Mouse (Mus musculus) CH12.LX (cell line): ENCODE measurements at regions not wholly inside any gene's neighbourhood (a gene's known extent, or its start where the extent isn't known, plus 50 kb on each side); places are given as distances from the start of the nearest gene placed in this dataset.

Experiments used
- DNase-seq: peaks from one replicate; pipeline ENCODE4 v3.0.0-alpha.2; 2013; ENCODE audit errors: extremely low read depth
- H3K27ac ChIP-seq: 2 replicates; pipeline ENCODE4 v1.5.1; 2012; ENCODE audit warnings: low read depth, mild to moderate bottlenecking, control low read depth, moderate library complexity; ENCODE audit not compliant: insufficient read depth
- H3K27me3 ChIP-seq: replicated peaks from 2 replicates; pipeline ENCODE3; 2012; ENCODE audit warnings: inconsistent platforms
- H3K36me3 ChIP-seq, 2 experiments: replicated peaks in 1 of 2; 2 replicates each; pipeline versions ENCODE3 to v1.6.1; 2012; ENCODE audit warnings: inconsistent platforms in 1 of 2, low read length in 1 of 2, mild to moderate bottlenecking in 1 of 2, mixed read lengths in 1 of 2, moderate library complexity in 1 of 2; ENCODE audit not compliant: control insufficient read depth in 1 of 2, insufficient read depth in 1 of 2
- H3K4me1 ChIP-seq, 2 experiments: 2 replicates each; pipeline ENCODE4 v1.6.1; 2012; ENCODE audit warnings: inconsistent platforms in 1 of 2, moderate library complexity in 1 of 2; ENCODE audit not compliant: insufficient read depth in 2 of 2, control insufficient read depth in 1 of 2
- H3K4me2 ChIP-seq: 2 replicates; pipeline ENCODE4 v1.6.1; 2012; ENCODE audit warnings: low read depth, mild to moderate bottlenecking, control low read depth; ENCODE audit not compliant: poor library complexity, insufficient read depth, severe bottlenecking
- H3K4me3 ChIP-seq, 3 experiments: fragments of 150-350 bp in 1 of 3; sonication (generic) in 1 of 3; replicated peaks in 1 of 3; 2 replicates each; pipeline versions ENCODE3 to v1.5.1; 2011 to 2012; ENCODE audit warnings: low read depth in 2 of 3, low read length in 2 of 3, mild to moderate bottlenecking in 2 of 3, moderate library complexity in 2 of 3, control low read depth in 1 of 3, improper control_type of control experiment in 1 of 3, inconsistent platforms in 1 of 3, mixed read lengths in 1 of 3; ENCODE audit not compliant: poor library complexity in 1 of 3
- H3K79me2 ChIP-seq: replicated peaks from 2 replicates; pipeline ENCODE4 v1.6.1; 2012; ENCODE audit warnings: mild to moderate bottlenecking, moderate library complexity; ENCODE audit not compliant: control insufficient read depth, poor library complexity, insufficient read depth, severe bottlenecking; ENCODE audit errors: extremely low read depth
- H3K9ac ChIP-seq: 2 replicates; pipeline ENCODE4 v1.6.1; 2012; ENCODE audit warnings: low read depth, mild to moderate bottlenecking, control low read depth, moderate library complexity; ENCODE audit not compliant: insufficient read depth
- H3K9me3 ChIP-seq: replicated peaks from 2 replicates; pipeline ENCODE3; 2012; ENCODE audit warnings: low read length, inconsistent platforms, mixed read lengths
- E2F4 ChIP-seq: IDR thresholded peaks from 2 replicates; pipeline ENCODE4 v1.6.1; 2011; ENCODE audit warnings: low read depth, low read length, improper control_type of control experiment; ENCODE audit not compliant: insufficient replicate concordance
- ELF1 ChIP-seq: IDR thresholded peaks from 2 replicates; pipeline ENCODE4 v1.6.1; 2014; ENCODE audit warnings: low read depth, mild to moderate bottlenecking, inconsistent platforms, low read length, improper control_type of control experiment
- EP300 ChIP-seq: IDR thresholded peaks from 2 replicates; pipeline ENCODE4 v1.6.1; 2011; ENCODE audit warnings: low read length, improper control_type of control experiment
- HCFC1 ChIP-seq: IDR thresholded peaks from 2 replicates; pipeline ENCODE4 v1.6.1; 2012; ENCODE audit warnings: low read depth, mild to moderate bottlenecking, inconsistent platforms, low read length, improper control_type of control experiment
- IRF4 ChIP-seq: IDR thresholded peaks from 2 replicates; pipeline ENCODE4 v1.6.1; 2014; ENCODE audit warnings: low read depth, mild to moderate bottlenecking, inconsistent platforms, low read length, improper control_type of control experiment
- JUN ChIP-seq: IDR thresholded peaks from 2 replicates; pipeline ENCODE4 v1.6.1; 2011; ENCODE audit warnings: low read depth, mild to moderate bottlenecking, low read length, improper control_type of control experiment, moderate library complexity; ENCODE audit not compliant: insufficient read depth
- MAZ ChIP-seq: IDR thresholded peaks from 2 replicates; pipeline ENCODE4 v1.6.1; 2012; ENCODE audit warnings: low read depth, mild to moderate bottlenecking, inconsistent platforms, low read length, improper control_type of control experiment, moderate library complexity
- MEF2A ChIP-seq: IDR thresholded peaks from 2 replicates; pipeline ENCODE4 v1.6.1; 2014; ENCODE audit warnings: low read depth, mild to moderate bottlenecking, inconsistent platforms, low read length, improper control_type of control experiment, borderline replicate concordance
- MXI1 ChIP-seq: IDR thresholded peaks from 2 replicates; pipeline ENCODE4 v1.6.1; 2011; ENCODE audit warnings: mild to moderate bottlenecking, low read depth, low read length, improper control_type of control experiment
- MYC ChIP-seq: IDR thresholded peaks from 2 replicates; pipeline ENCODE4 v1.6.1; 2011; ENCODE audit warnings: low read depth, mild to moderate bottlenecking, improper control_type of control experiment, low read length
- NELFE ChIP-seq: IDR thresholded peaks from 2 replicates; pipeline ENCODE4 v1.6.1; 2011; ENCODE audit warnings: low read depth, low read length, improper control_type of control experiment
- NRF1 ChIP-seq: IDR thresholded peaks from 2 replicates; pipeline ENCODE4 v1.6.1; 2014; ENCODE audit warnings: low read depth, mild to moderate bottlenecking, inconsistent platforms, low read length, improper control_type of control experiment, moderate library complexity
- PAX5 ChIP-seq: IDR thresholded peaks from 2 replicates; pipeline ENCODE4 v1.6.1; 2012; ENCODE audit warnings: low read length, inconsistent platforms, mixed read lengths
- POLR2A ChIP-seq: IDR thresholded peaks from 2 replicates; pipeline ENCODE4 v1.6.1; 2011; ENCODE audit warnings: low read depth, mild to moderate bottlenecking, improper control_type of control experiment, low read length
- POLR2AphosphoS2 ChIP-seq: IDR thresholded peaks from 2 replicates; pipeline ENCODE4 v1.6.1; 2011; ENCODE audit warnings: low read depth, low read length, improper control_type of control experiment
- RAD21 ChIP-seq: IDR thresholded peaks from 2 replicates; pipeline ENCODE4 v1.6.1; 2011; ENCODE audit warnings: low read depth, mild to moderate bottlenecking, low read length, improper control_type of control experiment, moderate library complexity
- RCOR1 ChIP-seq: conservative IDR thresholded peaks from 2 replicates; pipeline ENCODE4 v1.6.1; 2012; ENCODE audit warnings: low read depth, mild to moderate bottlenecking, inconsistent platforms, low read length, improper control_type of control experiment
- SIN3A ChIP-seq: IDR thresholded peaks from 2 replicates; pipeline ENCODE4 v1.6.1; 2012; ENCODE audit warnings: low read length, improper control_type of control experiment, inconsistent platforms
- TBP ChIP-seq: conservative IDR thresholded peaks from 2 replicates; pipeline ENCODE4 v1.6.1; 2011; ENCODE audit warnings: low read depth, low read length, improper control_type of control experiment
- TCF12 ChIP-seq: IDR thresholded peaks from 2 replicates; pipeline ENCODE4 v1.6.1; 2014; ENCODE audit warnings: low read depth, mild to moderate bottlenecking, inconsistent platforms, low read length, improper control_type of control experiment
- UBTF ChIP-seq: IDR thresholded peaks from 2 replicates; pipeline ENCODE4 v1.6.1; 2012; ENCODE audit warnings: low read depth, mild to moderate bottlenecking, inconsistent platforms, low read length, improper control_type of control experiment, moderate library complexity
- USF2 ChIP-seq: conservative IDR thresholded peaks from 2 replicates; pipeline ENCODE4 v1.6.1; 2011; ENCODE audit warnings: low read depth, low read length, improper control_type of control experiment
- ZKSCAN1 ChIP-seq: IDR thresholded peaks from 2 replicates; pipeline ENCODE4 v1.6.1; 2012; ENCODE audit warnings: low read depth, inconsistent platforms, low read length, improper control_type of control experiment, borderline replicate concordance
- ZMIZ1 ChIP-seq: IDR thresholded peaks from 2 replicates; pipeline ENCODE4 v1.6.1; 2012; ENCODE audit warnings: low read depth, mild to moderate bottlenecking, inconsistent platforms, low read length, improper control_type of control experiment
- dilution Hi-C: fragments of 300-500 bp; cut with MboI; formaldehyde crosslinking; loops from 2 replicates; pipeline ENCODE4 v1.14.3; 2020; ENCODE audit warnings: low sequenced_read_pairs; ENCODE audit not compliant: extremely low pct_unique_long_range_greater_than_20kb, extremely low pct_ligation_motif_present
- in situ Hi-C: fragments of 300-500 bp; cut with MboI; formaldehyde crosslinking; loops from 3 replicates; pipeline ENCODE4 v1.14.3; 2019; ENCODE audit warnings: low sequenced_read_pairs, low pct_ligation_motif_present, low pct_unique_long_range_greater_than_20kb, mixed read lengths

- H3K79me2 ChIP-seq: no peaks in the 10 kb centered on the region
- no peak for DNase-seq
- no peak overlapping the region for H3K4me3 ChIP-seq
- no peaks in the 10 kb centered on the region for H3K4me1 ChIP-seq
- peaks cover 83% of the 10 kb centered on the region for H3K9me3 ChIP-seq
- H3K36me3 ChIP-seq: no peaks in the 10 kb centered on the region
- in situ Hi-C loops: no loop called here
- H3K27me3 ChIP-seq: no peaks in the 10 kb centered on the region
- no peak overlapping the region for H3K4me2 ChIP-seq
- TF ChIP-seq NELFE (no peak), ELF1 (no peak), POLR2A (no peak), MEF2A (no peak), MXI1 (no peak), TCF12 (no peak), SIN3A (no peak), TBP (no peak), ZKSCAN1 (no peak), UBTF (no peak), RAD21 (no peak), HCFC1 (no peak), USF2 (no peak), MYC (no peak), RCOR1 (no peak), POLR2AphosphoS2 (no peak), NRF1 (no peak), E2F4 (no peak), IRF4 (no peak)
- no peak overlapping the region for H3K9ac ChIP-seq
- H3K27ac ChIP-seq: no peak overlapping the region
- dilution Hi-C loops: no loop called here
These were observed 152.8 kb downstream of the Suds3 start for GRCm38 (mm10) chr5:116963106-116963505.

- DNase-seq: no peak
- peaks cover 81% of the 10 kb centered on the region for H3K9me3 ChIP-seq
- no peaks in the 10 kb centered on the region for H3K4me1 ChIP-seq
- TF ChIP-seq E2F4: no peak
- no peak for TF ChIP-seq UBTF
- no peak for TF ChIP-seq MAZ
- no peak for TF ChIP-seq EP300
- TF ChIP-seq POLR2A: no peak
- TF ChIP-seq TBP: no peak
- no peak for TF ChIP-seq JUN
- TF ChIP-seq HCFC1: no peak
- no peak for TF ChIP-seq IRF4
- no peak for TF ChIP-seq ZMIZ1
- TF ChIP-seq NELFE: no peak
- TF ChIP-seq SIN3A: no peak
- no peak for TF ChIP-seq ELF1
- TF ChIP-seq RAD21: no peak
- TF ChIP-seq MEF2A: no peak
- no peak for TF ChIP-seq PAX5
- no peak overlapping the region for H3K27ac ChIP-seq
- H3K4me3 ChIP-seq: no peak overlapping the region
- no peaks in the 10 kb centered on the region for H3K27me3 ChIP-seq
- no peaks in the 10 kb centered on the region for H3K36me3 ChIP-seq
- in situ Hi-C loops (no loop called here), dilution Hi-C loops (no loop called here)
- H3K4me2 ChIP-seq: no peak overlapping the region
- no peak overlapping the region for H3K9ac ChIP-seq
- H3K79me2 ChIP-seq: no peaks in the 10 kb centered on the region
These were observed 155.9 kb downstream of the Suds3 start for GRCm38 (mm10) chr5:116960041-116960440.
